Mouse (Mus musculus): ENCODE results near the gene Aebp2. TPM values are rescaled to one million over a fixed set of nuclear protein-coding genes. Genes with fewer than 3 reads are reported as not detected.
"Not testable (repeated sequence)": the region's sequence is repeated elsewhere in the genome, so short reads cannot be mapped to it uniquely, and the experiment has no call there.

Aebp2 gene
- polyA plus RNA-seq, 3 experiments from 2014 or later: 38.6 to 41.5 (median 39.2) TPM

DNA sequence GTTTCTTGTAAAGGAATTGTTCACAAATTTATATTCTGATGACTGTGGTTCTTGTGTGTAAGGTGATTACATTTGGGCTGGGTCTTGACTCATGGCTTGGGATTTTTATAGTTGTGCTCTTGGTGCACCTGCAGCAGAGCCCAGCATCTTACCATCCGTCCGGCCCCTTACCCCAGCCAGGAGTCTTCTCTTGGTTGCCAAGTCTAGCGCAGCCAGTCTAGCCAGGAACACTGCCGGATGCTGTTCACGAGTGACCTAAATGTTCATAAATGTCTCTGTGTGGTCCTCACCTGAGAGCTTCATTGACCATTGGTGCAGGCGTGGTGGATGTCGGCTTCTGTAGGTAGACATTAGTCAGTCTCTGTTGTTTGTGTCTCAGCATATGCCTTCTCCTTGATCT lies 33.0 kb downstream of the Aebp2 start:
- no peak for ATAC-seq

DNA sequence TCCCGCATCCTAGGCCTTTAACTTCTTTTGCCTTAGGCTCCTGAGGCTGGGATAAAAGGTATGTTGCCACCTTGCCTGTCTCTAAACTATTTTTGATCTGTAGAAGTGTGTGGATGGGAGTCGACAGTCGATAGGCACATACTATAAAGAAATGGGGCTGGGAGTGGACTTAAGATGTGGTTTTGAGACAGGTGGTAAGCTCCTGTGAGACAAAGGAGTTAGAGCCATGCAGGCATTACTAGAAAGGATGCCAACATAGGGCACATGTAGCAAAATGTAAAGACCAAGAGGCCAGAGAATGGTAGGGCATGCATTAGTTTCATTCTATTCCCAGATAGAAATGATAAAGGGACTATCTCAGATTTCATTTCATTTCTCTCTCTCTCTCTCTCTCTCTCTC lies 34.5 kb downstream of the Aebp2 start:
- ATAC-seq: no peak

DNA sequence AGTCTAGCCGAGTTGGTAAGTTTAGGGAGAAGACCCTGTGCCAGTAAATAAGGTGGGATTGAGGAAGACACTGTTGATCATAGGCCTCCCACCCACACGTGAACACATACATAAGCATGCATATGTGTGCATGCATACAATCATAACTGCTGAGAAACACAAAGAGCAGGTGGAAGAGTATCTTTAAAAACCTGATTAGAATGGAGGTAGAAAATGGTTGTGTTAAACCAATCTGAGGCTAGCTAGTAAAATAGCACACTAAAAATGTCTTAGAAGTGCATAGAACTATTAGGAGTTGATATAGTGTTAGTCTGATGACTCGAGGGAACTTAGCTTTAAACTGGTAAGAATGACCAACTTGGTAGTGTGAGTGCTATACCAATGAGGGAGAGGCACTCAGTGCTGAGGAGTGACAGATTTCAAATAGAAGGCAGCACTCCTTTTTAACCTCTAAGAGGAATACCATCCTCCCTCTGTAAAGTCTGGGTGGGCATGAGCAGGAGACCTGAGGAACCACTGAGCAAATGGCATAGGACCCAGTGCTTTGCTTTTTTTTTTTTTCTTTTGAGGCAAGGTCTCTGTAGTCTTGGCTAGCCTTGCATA lies 35.6 kb downstream of the Aebp2 start:
- no peak for ATAC-seq

DNA sequence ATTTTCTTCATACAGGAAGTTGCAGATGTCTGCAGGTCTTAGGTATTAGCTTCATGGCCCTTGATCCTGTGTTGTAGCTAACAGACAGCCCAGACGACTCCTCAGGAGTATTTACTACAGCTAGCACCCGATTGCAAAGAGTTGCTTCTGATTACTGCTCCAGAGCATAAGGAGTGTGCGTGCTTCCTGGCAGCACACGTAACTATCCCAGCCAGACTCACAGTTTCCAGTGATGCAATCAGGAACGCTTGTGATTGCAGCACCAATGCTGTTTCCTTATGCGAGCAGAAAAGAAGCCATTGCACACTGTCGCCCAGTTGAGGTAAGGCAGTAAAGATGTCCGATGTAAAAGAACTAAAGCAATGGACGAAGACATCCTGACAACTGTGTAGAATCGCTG lies 38.6 kb downstream of the Aebp2 start:
- no peak for ATAC-seq

DNA sequence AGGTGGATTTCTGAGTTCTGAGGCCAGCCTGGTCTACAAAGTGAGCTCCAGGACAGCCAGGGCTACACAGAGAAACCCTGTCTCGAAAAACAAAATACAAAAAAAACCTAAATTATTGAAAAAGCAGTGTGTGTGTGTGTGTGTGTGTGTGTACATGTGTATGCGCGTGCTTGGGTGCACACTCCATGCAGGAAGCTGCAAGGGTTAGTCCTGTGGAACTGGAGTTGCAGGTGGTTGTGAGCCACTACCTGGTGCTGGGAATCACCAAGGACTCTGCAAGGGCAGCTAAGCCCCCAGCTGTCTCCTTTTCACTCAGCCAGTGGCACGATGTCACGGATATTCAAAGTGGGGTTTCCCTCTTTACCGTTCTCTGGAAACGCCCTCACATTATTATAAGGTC lies 39.3 kb downstream of the Aebp2 start:
- ATAC-seq: peak; percentile 27

DNA sequence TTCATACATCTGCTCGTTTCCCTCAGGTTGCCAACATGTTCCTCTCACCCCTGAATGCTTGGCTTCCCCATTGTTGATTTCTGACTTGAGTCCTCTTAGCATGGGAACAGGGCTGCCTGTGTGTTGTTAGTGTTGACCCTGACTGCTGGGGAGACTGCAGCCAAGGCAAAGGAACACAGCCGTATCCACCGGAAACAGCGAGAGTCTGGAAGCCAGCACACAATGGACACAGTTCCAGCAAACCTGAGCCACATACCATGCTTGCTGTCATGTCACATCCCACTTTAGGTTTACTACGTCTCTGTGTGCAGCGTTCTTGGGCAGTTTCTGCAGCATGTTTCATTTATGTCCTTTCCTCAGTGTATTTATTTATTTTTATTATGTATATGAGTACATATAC lies 39.8 kb downstream of the Aebp2 start:
- ATAC-seq: no peak

DNA sequence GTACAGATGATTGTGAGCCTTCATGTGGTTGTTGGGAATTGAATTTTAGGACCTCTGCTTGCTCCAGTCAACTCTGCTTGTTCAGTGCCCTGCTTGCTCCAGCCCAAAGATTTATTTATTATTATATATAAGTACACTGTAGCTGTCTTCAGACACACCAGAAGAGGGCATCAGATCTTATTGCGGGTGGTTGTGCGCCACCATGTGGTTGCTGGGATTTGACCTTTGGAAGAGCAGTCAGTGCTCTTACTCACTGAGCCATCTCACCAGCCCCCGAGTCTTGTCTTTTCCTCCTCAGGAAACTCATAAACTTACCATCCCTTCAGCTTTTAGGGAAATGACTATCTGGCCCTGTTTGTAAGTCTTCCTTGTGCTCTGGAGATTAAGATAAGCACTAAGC lies 40.2 kb downstream of the Aebp2 start:
- ATAC-seq: not testable (repeated sequence)

DNA sequence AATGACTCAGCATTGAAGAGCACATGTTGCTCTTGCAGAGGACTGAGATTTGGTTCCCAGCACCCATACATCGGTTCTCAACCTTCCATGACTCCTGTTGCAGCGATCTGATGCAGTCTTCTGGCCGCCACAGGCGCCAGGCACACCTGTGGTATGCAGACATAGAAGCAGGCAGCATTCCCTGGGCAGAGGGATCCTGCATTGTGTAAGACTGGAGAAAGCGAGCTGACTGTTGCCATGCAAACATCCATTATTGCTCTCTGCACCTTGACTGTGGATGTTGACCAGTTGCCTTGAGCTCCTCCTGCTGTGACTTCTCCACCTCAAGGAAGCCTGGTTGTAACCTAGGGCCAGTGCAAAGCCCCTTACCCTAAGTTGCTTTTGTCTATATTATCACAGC lies 42.1 kb downstream of the Aebp2 start:
- no peak for ATAC-seq

DNA sequence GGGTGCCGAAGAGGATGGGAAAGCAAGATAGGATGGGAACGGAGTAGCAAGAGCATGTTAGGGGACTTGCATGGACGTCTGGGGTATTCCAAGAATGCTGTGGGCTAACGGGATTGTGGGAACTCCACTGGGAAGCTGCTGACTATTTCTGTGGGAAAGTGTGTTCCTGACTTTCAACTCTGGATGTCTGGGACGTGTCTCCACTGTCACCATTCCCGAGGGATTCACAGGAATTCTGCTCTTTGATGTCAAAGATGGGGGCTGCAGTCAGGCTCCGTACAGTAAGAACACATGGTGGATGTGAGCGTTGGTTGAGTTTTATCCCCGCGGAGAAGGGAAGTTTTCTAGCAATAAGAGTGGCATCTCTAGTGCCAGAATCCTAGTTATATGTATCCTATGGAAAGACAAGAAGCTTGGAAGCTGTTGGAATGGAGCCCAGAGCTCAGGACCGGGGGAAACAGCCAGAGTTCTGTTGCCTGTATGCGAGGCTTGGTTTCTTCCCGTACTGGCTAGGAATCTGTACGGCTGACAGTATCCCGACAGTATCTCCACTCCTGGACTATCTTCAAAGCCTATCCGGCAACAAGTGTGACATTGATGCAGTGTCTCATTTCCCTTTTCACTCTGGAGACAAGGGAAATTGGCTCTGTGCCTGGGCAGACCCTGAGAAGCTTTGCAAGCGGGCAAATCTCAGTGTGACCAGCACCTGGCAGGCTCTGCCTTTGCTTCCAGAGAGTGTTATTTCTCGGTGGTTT lies 44.2 kb downstream of the Aebp2 start:
- ATAC-seq: no peak

DNA sequence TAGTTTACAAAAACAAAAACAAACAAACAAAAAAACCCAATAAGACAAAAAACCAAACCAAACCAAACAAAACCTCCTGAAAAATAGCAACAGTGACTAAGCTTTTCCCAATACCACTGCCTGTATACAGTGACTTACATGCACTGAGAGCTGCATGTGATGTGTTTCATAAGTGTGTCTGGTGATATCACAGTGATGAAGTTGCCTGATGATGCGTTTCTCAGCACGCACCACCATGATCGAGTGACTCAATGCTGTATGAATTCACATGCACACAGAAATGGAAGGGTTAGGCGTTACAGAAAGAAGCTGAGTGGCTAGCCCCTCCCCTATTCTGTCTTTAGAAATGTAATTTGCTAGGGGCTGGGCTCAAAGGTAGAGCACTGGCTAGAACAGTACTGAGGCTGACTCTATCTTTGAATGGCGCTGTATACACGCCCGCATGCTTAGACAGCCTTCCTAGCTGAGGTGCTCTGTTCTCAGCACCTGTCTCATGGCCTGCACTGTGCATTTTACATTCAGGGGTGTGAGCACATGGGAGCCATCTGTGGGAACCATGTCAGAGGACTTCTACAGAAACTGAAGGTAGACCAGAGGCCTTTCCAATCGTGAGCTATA lies 44.9 kb downstream of the Aebp2 start:
- no peak for ATAC-seq

DNA sequence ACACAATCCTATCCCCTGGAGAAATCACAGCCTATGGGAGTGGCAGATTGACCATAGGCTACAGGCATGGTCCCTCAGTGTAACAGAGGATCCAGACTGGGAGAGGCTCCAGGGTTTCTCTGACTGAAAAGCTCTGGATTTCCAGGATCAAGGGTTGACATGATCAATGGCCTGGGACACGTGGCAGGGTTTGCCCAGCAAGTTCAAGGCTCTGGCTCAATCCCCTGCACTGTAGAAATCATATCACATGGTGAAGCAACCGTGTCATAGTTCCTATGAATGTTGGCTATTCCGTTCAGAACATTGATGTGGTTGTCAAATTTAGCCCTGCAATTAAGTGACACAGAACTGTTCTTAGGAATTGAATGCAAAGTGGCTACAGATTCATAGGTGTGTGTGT lies 52.0 kb downstream of the Aebp2 start:
- ATAC-seq: no peak

DNA sequence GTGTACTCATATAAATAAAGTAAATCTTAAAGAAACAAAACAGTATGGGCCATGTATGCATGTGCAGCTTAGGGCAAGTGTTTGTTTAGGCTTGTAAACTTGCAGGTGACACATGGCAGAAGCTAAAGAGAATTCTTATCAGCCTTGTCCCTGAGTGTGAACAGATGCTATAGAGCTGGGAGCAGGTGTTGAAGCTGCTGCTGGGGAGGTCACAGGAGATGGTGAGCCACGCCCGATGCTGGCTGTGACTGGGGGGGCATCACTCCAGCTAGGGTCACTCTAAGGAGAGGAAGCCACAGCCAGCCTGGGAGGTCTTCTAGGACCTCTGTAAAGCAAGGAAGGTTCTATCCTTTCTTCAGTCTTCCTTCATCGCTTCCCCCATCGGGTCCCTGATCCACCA lies 53.6 kb downstream of the Aebp2 start:
- ATAC-seq: no peak

DNA sequence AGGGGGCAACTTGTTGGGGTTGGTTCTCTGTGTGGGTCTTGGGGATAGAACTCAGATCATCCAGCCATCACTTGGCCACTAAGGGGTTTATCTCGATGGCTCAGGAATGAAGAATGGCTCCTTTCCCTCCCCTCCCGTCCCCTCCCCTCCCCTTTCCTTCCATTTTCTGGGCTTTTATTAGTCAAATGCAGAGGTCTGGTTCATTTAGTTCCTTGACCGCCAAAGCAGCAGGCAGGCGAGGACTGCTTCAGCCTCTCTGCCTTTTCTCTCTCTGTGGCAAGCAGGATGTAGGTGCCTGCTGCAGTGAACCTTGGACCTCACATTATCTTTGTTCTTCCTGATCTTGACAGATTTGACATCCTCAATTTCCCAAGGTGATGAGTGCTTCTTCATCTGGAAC lies 54.6 kb downstream of the Aebp2 start:
- ATAC-seq: no peak

DNA sequence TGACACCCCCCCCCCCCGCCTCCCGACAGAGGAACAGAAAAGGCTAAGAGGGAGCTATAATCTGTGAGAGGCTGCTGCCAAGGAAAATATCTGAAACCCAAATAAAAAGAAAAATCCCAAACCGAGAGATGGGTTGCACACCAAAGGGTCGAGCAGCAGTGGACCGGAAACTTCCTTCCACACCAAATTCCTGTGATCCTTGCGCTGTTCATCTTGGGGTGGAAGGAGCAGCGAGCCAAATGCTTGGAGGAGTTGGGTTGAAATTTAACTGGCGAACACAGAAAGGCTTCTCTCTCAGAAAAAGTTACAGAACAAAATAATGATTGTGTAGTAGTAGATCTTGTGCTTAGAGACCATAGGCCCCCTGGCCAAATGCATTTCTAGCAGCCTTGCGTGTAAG lies 55.5 kb downstream of the Aebp2 start:
- ATAC-seq: no peak

DNA sequence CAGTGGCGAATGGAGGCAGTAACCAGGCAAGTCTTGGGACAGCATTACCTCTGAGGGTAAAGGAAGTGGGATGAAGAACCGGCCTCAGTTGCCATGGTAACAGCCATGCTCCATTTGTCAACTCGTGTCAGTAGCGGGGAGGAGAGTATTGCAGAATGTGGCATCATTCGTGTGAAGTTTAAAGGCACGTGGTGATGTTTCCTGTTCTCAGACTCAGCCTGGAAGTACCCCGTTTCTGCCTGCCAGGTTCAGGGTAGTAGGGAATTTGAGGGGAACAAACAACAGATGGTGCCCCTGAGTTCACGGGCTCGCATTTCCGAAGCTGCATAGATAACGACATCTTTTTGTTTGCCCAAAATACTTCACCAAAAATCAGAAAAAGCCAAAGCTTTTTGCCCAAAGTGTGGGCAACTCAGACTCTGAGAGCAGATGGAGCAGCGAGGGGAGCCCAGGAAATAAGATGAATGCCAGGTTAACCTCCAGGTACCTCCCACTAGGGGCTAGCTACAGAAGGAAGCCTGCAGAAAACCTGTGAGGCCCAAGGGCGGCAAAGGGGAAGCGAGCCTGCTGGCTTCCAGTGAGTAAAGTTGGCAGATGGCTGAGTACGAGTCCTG lies 56.3 kb downstream of the Aebp2 start:
- peak; percentile 90 for ATAC-seq

DNA sequence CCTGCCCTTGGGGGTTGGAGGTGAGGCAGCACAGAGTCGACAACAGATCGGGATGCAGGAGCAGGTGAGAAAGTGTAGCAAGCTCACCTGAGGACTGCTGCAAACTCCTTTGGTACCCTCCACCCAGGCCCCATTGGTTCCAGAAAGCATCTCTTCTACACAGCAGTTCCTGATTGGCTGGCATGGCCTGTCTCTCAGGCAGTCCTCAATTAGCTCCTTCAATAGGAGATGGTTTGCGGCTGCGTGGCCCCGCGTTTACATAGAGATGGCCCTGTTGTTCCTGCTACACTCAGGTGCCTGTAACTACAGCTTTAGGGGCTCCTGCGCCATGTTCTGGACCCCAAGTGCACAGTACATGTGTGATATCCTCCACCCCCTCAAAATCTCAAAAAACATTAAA lies 58.2 kb downstream of the Aebp2 start:
- ATAC-seq: no peak

DNA sequence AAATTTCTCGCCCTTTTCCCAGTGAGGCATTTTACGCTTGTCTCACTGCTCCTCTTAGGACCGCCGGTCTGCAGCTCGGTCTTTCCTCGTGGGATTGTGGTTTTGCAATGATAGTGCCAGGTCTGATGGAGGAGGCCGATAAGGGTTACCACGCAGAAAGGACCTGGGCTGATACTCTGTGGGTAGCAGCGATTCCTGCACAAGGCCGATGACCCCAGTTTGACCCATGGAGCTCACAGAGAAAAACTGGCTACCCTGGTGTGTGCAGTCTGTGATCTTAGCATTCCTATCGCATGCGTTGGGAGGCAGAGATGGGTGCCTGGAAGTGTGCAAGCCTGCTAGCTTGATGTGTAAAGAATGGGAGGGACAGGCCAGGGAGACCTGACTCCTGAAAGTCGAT lies 60.4 kb downstream of the Aebp2 start:
- ATAC-seq: no peak

DNA sequence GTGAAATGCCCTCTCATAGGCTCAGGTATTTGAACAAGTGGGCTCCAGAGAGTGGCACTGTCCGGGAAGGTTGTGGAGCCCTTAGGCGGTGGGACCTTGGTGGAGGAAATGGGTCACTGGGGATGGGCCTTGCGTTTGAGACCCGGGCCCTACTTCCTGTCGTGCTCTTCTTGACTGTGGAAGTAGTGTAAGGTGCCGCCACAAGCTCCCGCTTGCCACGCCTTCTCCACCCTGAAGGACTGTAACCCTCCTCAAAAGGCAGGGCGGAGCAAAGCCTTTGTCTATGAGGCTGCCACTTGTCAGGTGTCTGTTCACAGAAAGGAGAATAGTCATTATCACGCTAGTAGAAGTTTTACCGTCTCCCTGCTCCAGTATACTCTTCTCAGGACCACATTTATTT lies 61.9 kb downstream of the Aebp2 start:
- ATAC-seq: peak; percentile 71

DNA sequence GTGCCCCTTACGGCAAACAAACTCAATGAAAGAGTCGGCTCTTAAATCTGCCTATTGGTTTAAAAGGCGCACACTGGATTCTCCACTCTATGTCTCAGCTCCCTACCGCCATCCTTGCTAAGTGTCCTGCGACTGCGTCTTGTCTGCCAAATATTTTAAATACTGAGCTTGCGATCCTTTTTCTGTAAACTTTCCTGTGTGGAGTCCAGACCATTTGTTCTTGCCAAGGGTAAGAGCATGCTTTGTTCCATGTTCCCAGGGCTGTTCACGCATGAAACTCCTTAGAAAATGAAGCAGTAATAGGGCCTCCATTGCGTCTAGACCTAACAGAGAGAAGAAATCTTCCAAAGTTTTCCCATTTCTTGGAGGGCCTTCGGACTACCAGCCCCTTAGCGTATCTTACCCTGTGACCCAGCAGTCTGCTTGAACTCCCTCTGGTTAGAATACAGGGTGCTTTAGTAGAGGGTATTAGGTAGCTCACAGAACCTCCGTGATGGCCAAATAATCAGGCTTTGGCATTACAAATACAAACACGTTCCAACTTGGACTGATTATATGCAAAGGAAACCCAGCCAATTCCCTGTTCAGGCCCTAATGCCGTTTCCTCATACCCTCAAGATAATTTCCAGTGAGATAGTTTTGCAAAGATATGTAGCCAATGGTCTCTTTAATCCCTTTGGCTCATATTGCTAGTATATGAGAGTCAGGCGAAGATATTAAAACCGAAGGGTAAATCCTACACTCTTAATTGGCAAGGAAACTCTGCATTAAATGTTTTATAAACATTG lies 67.3 kb downstream of the Aebp2 start:
- no peak for ATAC-seq

DNA sequence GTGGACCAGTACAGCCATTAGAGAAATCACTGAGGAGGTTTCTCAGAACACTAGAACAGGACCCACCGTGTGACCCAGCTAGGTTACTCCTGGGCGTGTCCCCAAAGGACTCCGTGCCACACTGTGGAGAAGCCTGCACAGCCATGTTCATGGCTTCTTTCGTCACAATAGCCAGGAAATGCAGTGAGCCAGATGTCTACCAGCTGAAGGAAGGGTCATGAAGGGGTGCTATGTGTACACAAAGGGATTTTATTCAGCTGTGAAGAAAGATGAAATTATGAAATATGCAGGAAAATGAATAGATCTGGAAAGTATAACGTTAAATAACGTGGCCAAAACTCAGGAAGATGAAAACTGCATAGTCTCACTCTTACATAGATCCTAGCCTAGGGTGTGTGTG lies 69.7 kb downstream of the Aebp2 start:
- ATAC-seq: no peak

DNA sequence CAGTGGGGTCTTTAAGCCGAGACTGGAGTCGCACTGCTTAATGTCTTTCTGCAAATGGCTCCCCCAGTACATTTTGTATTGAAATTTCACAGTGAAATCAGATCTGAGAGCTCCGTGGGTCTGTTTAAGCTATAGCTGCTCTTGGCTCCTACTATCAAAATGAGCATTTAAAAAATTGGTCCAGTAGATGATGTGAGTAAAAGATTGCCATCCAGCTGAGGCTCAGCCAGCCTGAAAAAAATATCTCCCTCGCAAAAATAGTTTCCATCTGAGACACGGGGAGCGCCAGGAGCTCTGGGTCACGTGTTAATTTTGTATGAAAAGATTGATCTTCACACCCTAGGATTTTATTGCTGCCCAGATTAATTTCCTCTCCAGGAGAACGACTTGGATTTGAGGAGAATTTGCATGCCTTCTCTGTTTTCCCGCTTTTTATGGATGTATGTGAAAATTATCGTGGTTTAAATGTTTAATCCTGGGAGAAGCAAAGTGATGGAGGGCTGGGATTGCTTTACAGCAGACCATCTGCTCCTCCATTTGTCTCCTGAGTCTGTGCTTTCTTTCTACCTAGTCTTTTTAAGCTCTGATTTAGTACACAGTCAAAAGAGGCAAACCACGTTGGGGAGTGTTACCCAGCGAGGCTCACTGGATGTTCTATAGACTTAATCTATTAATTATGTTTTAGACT lies 73.9 kb downstream of the Aebp2 start:
- no peak for ATAC-seq

DNA sequence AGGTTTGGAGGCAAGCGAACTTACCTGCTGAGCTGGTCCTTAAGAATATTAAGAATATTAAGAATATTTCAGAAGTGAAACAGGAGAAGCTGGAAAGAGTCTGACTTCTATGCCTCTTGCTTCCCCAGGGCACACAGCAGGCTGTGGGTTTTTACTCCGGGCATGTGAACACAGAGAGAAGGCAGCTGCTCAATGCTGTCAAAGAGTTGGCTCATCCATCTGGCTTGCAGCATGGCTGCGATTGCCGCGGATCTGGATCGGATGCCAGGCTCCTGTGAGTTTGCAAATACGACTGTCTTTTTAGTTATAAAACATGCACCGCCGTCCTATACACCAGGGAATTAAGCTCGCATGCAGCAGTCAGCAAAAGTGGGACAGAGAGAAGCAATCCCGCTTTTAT lies 75.5 kb downstream of the Aebp2 start:
- ATAC-seq: no peak
